Mouse (Mus musculus): ENCODE results near the gene Adamts18.
A peak's percentile ranks its signal among the peaks of the same experiment; 100 is the strongest.

Adamts18 gene

GRCm38 (mm10) chr8:113848653-113849135, at the start of gene Adamts18:
Gene Adamts18, minus strand, starts transcription at chr8:113848738.
- peak; percentile 79 for DNase-seq

GRCm38 (mm10) chr8:113896446-113896845, 47.9 kb upstream of the Adamts18 start:
- peak; percentile 58 for DNase-seq

GRCm38 (mm10) chr8:113891376-113891775, 42.8 kb upstream of the Adamts18 start:
- DNase-seq: no peak

- DNase-seq: no peak
Observed at GRCm38 (mm10) chr8:113886509-113886908, 38.0 kb upstream of the Adamts18 start.

GRCm38 (mm10) chr8:113885101-113885500, 36.6 kb upstream of the Adamts18 start:
- peak; percentile 93 for DNase-seq

- DNase-seq: no peak
Observed at GRCm38 (mm10) chr8:113883994-113884393, 35.5 kb upstream of the Adamts18 start.

- no peak for DNase-seq
Observed at GRCm38 (mm10) chr8:113882558-113882957, 34.0 kb upstream of the Adamts18 start.

GRCm38 (mm10) chr8:113878411-113879006, 30.0 kb upstream of the Adamts18 start:
- DNase-seq: no peak

- peak; percentile 96 for DNase-seq
Observed at GRCm38 (mm10) chr8:113873446-113874120, 25.0 kb upstream of the Adamts18 start.

- DNase-seq: no peak
Observed at GRCm38 (mm10) chr8:113872436-113872835, 23.9 kb upstream of the Adamts18 start.

GRCm38 (mm10) chr8:113866530-113866929, 18.0 kb upstream of the Adamts18 start:
- DNase-seq: peak; percentile 66

- peak; percentile 88 for DNase-seq
Observed at GRCm38 (mm10) chr8:113865326-113866093, 17.0 kb upstream of the Adamts18 start.

- no peak for DNase-seq
Observed at GRCm38 (mm10) chr8:113859890-113860683, 11.5 kb upstream of the Adamts18 start.

GRCm38 (mm10) chr8:113858801-113859200, 10.3 kb upstream of the Adamts18 start:
- no peak for DNase-seq

- DNase-seq: no peak
Observed at GRCm38 (mm10) chr8:113854622-113855293, 6.2 kb upstream of the Adamts18 start.

- no peak for DNase-seq
Observed at GRCm38 (mm10) chr8:113853714-113854113, 5.2 kb upstream of the Adamts18 start.

GRCm38 (mm10) chr8:113851655-113852054, 3.1 kb upstream of the Adamts18 start:
- DNase-seq: no peak

GRCm38 (mm10) chr8:113848081-113848652, 371 bp downstream of the Adamts18 start:
- no peak for DNase-seq

GRCm38 (mm10) chr8:113847606-113848080, 895 bp downstream of the Adamts18 start:
- DNase-seq: peak; percentile 43

GRCm38 (mm10) chr8:113846669-113847068, 1.9 kb downstream of the Adamts18 start:
- peak; percentile 36 for DNase-seq

GRCm38 (mm10) chr8:113844801-113845301, 3.7 kb downstream of the Adamts18 start:
- DNase-seq: peak; percentile 47
